Mouse (Mus musculus) embryonic facial prominence, embryonic 14.5 days (tissue): ENCODE measurements around the gene Rnf44. TPM values are rescaled to one million over a fixed set of nuclear protein-coding genes. Genes with fewer than 3 reads are reported as not detected.

Experiments used
- ATAC-seq: fragments of 200-750 bp; cut with Nextera tagmentation; 2 replicates; pipeline ENCODE4 v1.8.0; 2017; ENCODE audit warnings: low read depth, moderate number of reproducible peaks, moderate TSS enrichment
- DNase-seq: peaks from one replicate; pipeline ENCODE4 v3.0.0-alpha.2; 2015; ENCODE audit warnings: low spot score
- H3K27ac ChIP-seq: fragments of 300-500 bp; sonication (generic); replicated peaks from 2 replicates; pipeline ENCODE4 v1.5.1; 2014; ENCODE audit warnings: low read depth, mild to moderate bottlenecking, low read length, moderate library complexity
- H3K27me3 ChIP-seq: fragments of 300-500 bp; sonication (generic); replicated peaks from 2 replicates; pipeline ENCODE4 v1.6.1; 2014; ENCODE audit warnings: low read length; ENCODE audit not compliant: control insufficient read depth, insufficient read depth
- H3K36me3 ChIP-seq: fragments of 300-500 bp; sonication (generic); 2 replicates; pipeline ENCODE4 v1.6.1; 2014; ENCODE audit warnings: low read length, mixed read lengths; ENCODE audit not compliant: control insufficient read depth, insufficient read depth
- H3K4me1 ChIP-seq: fragments of 300-500 bp; sonication (generic); 2 replicates; pipeline ENCODE4 v1.6.1; 2014; ENCODE audit warnings: antibody characterized with exemption, low read length; ENCODE audit not compliant: control insufficient read depth, insufficient read depth
- H3K4me2 ChIP-seq: fragments of 300-500 bp; sonication (generic); 2 replicates; pipeline ENCODE4 v1.6.1; 2014; ENCODE audit warnings: low read depth, mild to moderate bottlenecking, low read length, moderate library complexity, mixed read lengths
- H3K4me3 ChIP-seq: fragments of 300-500 bp; sonication (generic); 2 replicates; pipeline ENCODE4 v1.5.1; 2014; ENCODE audit warnings: low read depth, mild to moderate bottlenecking, low read length
- H3K9ac ChIP-seq: fragments of 300-500 bp; sonication (generic); 2 replicates; pipeline ENCODE4 v1.6.1; 2014; ENCODE audit warnings: low read depth, mild to moderate bottlenecking, low read length, moderate library complexity, mixed read lengths
- H3K9me3 ChIP-seq: fragments of 300-500 bp; sonication (generic); 2 replicates; pipeline ENCODE4 v1.6.1; 2016; ENCODE audit warnings: low read length; ENCODE audit not compliant: control insufficient read depth
- WGBS: fragments of 180-500 bp; shearing (Covaris S2); extraction: QIAGEN DNeasy Blood & Tissue Kit; methylation state at CpG from one replicate; pipeline ENCODE4 v1.1.7; 2014; 5-methylcytosine and 5-hydroxymethylcytosine counted together
- polyA plus RNA-seq: library from polyadenylated mRNA; unstranded; fragments of >200 nt; fragmentation: Nextera tagmentation; extraction: Ambion mirVana; gene quantifications from 2 replicates; pipeline ENCODE4 v1.2.1, GENCODE M21; 2014

Gene Rnf44
- polyA plus RNA-seq, 1 experiment from 2014 or later: 50.1 TPM

DNA sequence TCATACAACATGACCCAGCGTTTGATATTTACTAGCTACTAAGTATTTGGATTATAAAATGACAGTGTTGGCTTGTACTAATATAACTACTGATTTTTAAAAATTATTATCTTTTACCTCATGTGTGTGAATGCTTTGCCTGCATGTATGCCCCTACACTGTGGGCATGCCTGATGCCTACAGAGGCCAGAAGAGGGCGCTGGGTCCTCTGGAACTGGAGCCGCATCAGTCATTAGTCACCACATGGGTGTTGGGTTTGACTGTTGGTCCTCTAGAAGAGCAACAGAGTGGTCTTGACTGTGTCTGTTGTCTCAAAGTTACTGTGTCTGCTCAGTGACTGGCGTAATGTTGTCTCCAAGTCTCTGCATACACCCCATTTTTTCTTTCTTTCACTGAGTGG is 20.7 kb upstream of the Rnf44 start:
- no peaks in the 10 kb centered on the region for H3K4me1 ChIP-seq
- H3K27ac ChIP-seq: no peak overlapping the region
- 40% methylated on average over 4 of the region's 4 CpGs for WGBS
- no peaks in the 10 kb centered on the region for H3K27me3 ChIP-seq
- H3K9ac ChIP-seq: no peak overlapping the region
- no peak for ATAC-seq
- no peaks in the 10 kb centered on the region for H3K9me3 ChIP-seq
- H3K4me2 ChIP-seq: no peak overlapping the region
- no peak for DNase-seq
- no peaks in the 10 kb centered on the region for H3K36me3 ChIP-seq
- no peak overlapping the region for H3K4me3 ChIP-seq

DNA sequence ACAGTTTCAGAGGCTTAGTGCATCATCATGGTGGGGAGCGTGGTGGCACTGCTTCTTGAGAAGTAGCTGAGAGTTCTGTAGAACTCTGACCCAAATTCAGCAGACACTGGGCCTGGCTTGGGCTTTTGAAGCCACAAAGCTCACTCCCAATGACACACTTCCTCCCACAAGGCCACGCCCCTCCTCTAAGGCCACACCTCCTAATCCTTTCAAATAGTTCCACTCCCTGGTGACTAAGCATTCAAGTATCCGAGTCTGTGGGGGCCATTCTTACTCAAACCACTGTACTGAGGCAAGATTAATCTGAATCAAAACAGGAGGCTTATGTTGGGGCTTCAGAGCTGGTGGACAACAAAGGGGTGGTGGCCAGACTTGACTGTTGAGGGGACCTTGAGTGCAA is 17.2 kb upstream of the Rnf44 start:
- WGBS: 77% methylated on average over 3 of the region's 3 CpGs
- no peak for ATAC-seq

DNA sequence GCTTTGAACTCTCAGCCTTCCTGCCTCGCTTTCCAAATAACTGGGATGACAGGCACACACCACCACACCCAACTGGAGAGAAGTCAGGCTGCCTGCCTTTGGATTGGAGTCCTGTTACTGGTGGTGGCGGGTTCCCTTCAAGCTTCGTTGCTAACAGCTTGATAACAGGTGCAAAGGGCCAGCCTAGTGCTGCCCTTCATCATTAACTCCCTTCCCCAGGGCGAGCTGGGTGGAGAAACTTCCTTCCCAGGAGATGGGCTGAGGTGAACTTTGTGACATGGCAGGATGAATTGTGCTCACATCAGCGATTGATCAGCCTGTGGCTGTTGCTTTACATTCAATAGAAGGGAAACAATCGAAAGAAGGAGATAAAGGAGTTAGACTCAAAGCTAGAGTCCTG is 11.2 kb upstream of the Rnf44 start:
- DNase-seq: no peak
- Histone ChIP-seq H3K4me3 (no peak overlapping the region), H3K36me3 (no peaks in the 10 kb centered on the region), H3K9me3 (no peaks in the 10 kb centered on the region), H3K4me2 (no peak overlapping the region), H3K27me3 (no peaks in the 10 kb centered on the region), H3K4me1 (no peaks in the 10 kb centered on the region), H3K27ac (no peak overlapping the region), H3K9ac (no peak overlapping the region)
- 52% methylated on average over 6 of the region's 6 CpGs for WGBS
- ATAC-seq: no peak

More for the DNA sequence above, 17.2 kb upstream of the Rnf44 start:
- Histone ChIP-seq H3K27me3 (no peaks in the 10 kb centered on the region), H3K36me3 (no peaks in the 10 kb centered on the region), H3K4me3 (no peak overlapping the region), H3K4me1 (no peaks in the 10 kb centered on the region), H3K9ac (no peak overlapping the region), H3K4me2 (no peak overlapping the region), H3K9me3 (no peaks in the 10 kb centered on the region), H3K27ac (no peak overlapping the region)
- no peak for DNase-seq

DNA sequence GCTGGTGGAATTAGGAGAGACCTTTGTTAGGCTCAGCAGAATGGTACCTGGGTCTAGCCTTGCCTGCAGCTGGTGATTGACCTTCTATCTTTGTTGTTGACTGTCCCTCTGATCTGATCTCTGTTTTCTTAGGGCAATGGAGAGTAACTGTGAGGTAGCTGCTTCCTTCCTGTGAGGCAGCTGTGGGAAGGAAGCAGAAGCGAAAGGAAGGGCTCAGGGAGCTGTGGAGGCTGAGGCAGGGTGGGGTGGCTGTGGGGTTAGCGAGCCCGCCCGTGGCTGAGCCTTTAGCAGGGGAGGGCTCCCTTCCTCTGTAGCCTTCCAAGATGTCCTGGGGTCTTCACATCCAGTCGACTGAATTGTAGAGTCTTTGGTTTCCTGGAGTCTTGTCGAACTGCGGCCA is 8.8 kb upstream of the Rnf44 start:
- H3K4me3 ChIP-seq: no peak overlapping the region
- no peaks in the 10 kb centered on the region for H3K4me1 ChIP-seq
- no peaks in the 10 kb centered on the region for H3K27me3 ChIP-seq
- ATAC-seq: no peak
- no peaks in the 10 kb centered on the region for H3K36me3 ChIP-seq
- no peak overlapping the region for H3K27ac ChIP-seq
- no peaks in the 10 kb centered on the region for H3K9me3 ChIP-seq
- no peak for DNase-seq
- 71% methylated on average over 7 of the region's 7 CpGs for WGBS
- H3K4me2 ChIP-seq: no peak overlapping the region
- H3K9ac ChIP-seq: no peak overlapping the region

DNA sequence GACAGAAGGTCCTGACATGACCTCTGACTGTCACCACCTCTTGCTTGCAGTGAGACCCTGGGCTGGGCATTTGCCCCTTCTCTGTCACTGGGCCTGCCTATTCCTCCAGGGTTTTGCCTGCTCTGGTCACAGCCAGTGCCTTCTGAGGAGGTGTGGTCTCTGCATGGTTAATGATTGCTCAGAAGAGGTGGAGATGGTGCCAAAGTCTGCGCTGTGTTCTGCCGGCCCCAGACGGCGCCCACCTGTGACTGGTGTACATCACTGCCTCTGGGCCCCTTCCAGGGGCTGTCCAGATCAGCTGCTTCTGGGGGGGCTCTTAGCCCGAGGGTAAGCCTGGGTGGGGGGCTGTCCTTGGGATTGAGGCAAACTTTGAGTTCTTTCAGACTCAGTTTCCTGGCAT is 7.5 kb upstream of the Rnf44 start, which contains the start of gene Cdhr2:
TSS of gene Cdhr2 (plus strand) at position 219 of the 400 bp plus-strand sequence.
- H3K4me2 ChIP-seq: no peak within 1 kb of the TSS
- H3K9ac ChIP-seq: no peak within 1 kb of the TSS
- 82% methylated on average over 5 of the region's 5 CpGs for WGBS
- H3K27ac ChIP-seq: no peak within 1 kb of the TSS
- DNase-seq: no peak
- no peaks in the 10 kb centered on the region for H3K4me1 ChIP-seq
- H3K4me3 ChIP-seq: no peak within 1 kb of the TSS
- H3K9me3 ChIP-seq: no peaks in the 10 kb centered on the region
- no peak for ATAC-seq
- H3K36me3 ChIP-seq: no peaks in the 10 kb centered on the region
- no peaks in the 10 kb centered on the region for H3K27me3 ChIP-seq

DNA sequence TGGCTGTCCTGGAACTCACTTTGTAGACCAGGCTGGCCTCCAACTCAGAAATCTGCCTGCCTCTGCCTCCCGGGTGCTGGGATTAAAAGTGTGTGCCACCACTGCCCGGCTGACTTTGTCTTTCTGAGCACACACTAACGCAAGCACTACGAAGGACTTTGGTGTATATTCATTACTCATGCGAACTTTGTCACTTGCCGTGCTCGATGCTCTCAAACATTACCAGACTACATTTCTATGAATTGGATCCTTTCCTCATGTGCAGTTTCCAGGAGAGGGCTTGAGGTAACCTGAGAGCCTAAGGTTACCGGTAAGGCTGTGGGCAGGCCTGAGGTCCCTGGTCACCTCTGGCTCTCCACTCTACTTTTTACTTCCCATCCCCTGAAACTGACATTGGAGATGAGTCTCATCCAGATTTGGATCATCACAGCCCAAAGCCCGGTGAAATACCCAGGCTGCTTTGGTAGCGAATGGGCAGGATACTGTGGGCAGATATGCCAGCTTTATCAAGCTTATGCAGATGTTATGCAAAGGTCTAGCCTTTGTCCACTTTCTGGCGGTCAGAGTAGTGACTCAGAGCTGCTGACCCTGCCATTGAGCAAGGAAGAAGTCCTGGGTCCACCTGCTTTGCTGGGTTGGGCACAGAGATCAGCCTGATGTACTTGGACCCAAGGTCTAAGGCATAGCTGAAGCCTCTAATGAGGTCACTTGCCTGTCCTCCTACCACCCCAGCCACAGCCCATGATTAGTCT is 1.9 kb upstream of the Rnf44 start:
- 90% methylated on average over 11 of the region's 11 CpGs for WGBS
- DNase-seq: no peak
- H3K4me1 ChIP-seq: peaks cover 16% of the 10 kb centered on the region

DNA sequence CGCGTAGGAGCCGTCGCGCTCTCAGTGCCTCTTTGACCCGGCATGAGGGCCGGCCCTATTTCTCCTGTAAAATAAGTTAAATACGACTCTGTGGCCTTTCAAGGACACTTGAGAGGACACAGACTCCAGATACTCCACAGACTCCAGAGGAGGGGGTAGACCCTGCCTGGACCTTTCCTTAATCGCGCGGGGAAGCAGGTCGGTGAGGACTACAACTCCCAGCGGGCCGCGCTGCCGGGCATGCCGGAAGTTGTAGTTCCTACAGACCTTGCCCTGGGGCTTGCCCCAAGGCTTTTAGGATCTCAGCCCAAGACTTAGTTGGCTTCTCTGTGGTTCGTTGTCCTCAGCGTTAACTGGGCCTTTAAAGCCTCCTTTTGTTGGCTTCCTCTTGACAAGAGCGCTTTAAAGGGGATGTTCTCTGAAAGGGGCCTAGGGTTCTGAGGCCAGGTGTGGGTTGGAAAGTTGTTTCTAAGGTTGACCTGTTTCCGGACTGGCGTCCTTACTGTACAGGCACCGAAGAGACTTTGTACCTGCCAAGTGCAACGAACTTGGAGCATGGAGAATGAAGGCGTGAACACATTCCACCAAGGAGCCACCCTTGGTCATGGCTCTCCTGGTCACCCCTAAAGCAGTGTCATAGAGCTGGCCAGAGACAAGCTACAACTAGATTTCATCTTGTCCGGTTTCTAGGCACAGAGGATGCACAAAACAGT is 797 bp upstream of the Rnf44 start:
- H3K36me3 ChIP-seq: no peaks in the 10 kb centered on the region
- H3K27me3 ChIP-seq: no peaks in the 10 kb centered on the region
- H3K9ac ChIP-seq: peak overlapping the region; percentile 67
- H3K4me2 ChIP-seq: peak overlapping the region; percentile 53
- H3K27ac ChIP-seq: peak overlapping the region; percentile 85
- peak overlapping the region; percentile 98 for H3K4me3 ChIP-seq
- no peaks in the 10 kb centered on the region for H3K9me3 ChIP-seq
- 16% methylated on average over 26 of the region's 26 CpGs for WGBS
- ATAC-seq (peak; percentile 75), DNase-seq (no peak)
- peaks cover 16% of the 10 kb centered on the region for H3K4me1 ChIP-seq

More for the DNA sequence above, 1.9 kb upstream of the Rnf44 start:
- H3K4me3 ChIP-seq: no peak overlapping the region
- no peaks in the 10 kb centered on the region for H3K36me3 ChIP-seq
- ATAC-seq: no peak
- H3K4me2 ChIP-seq: no peak overlapping the region
- H3K9me3 ChIP-seq: no peaks in the 10 kb centered on the region
- H3K27me3 ChIP-seq: no peaks in the 10 kb centered on the region
- H3K9ac ChIP-seq: no peak overlapping the region
- no peak overlapping the region for H3K27ac ChIP-seq

DNA sequence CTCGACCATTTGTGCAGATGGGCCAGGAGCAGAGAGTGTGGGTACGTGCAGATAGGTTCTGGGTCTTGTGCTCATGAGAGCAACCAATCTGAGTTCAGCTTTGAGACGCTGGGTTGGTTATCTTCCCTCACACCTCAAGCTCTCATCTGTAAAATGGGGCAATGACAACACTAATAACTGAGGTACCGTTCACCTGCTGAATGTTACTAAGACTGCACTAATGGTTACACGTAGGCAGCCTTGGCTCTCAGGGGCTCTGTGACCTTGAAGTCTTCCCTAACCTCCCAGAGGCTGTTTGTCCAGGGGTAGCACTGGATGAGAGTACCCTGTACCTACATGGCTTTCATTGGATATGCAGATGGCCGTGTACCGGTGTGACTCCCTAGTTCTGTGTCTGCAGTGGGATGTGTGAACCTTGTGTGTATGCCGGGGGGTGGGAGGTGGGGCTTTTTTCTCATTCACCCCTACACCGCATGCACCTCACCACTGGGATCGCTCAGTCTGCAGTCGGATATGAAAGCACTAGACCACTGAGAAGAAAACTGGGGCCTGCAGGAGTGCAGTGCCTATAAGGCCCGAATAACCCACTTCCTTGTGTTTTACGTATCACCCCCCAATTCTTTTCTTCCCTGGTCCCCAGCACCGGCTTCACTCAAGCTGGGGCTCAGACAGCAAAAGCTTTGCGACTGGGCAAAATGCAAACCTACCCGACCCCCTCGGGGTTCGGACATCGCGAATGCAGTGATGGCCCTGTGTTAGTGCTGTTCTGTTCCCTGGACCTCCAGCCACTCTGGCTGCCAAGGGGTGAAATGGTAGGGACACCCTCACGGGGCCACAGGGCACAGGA is 773 bp downstream of the Rnf44 start:
- Histone ChIP-seq H3K27me3 (no peaks in the 10 kb centered on the region), H3K4me1 (peaks cover 21% of the 10 kb centered on the region), H3K9me3 (no peaks in the 10 kb centered on the region), H3K4me3 (peak overlapping the region; percentile 98), H3K27ac (peak overlapping the region; percentile 84), H3K4me2 (peak overlapping the region; percentile 93), H3K9ac (peak overlapping the region; percentile 94), H3K36me3 (no peaks in the 10 kb centered on the region)
- 13% methylated on average over 21 of the region's 21 CpGs for whole genome bisulfite sequencing
- ATAC-seq (no peak), DNase-seq (no peak)
